Mouse (Mus musculus) liver, adult 2 months (tissue): ENCODE data around the gene Ube2d2b. TPM values are rescaled to one million over a fixed set of nuclear protein-coding genes. Genes with fewer than 3 reads are reported as not detected.

ENCODE experiments used
- DNase-seq: peaks from one replicate; pipeline ENCODE4 v3.0.0-alpha.2; 2011; ENCODE audit warnings: low read depth, low spot score; ENCODE audit errors: extremely low read depth
- H3K27ac ChIP-seq: fragments of 200-500 bp; replicated peaks from 2 replicates; pipeline ENCODE4 v1.5.1; 2012; ENCODE audit warnings: low read depth, mild to moderate bottlenecking, control low read depth, inconsistent platforms, low read length; ENCODE audit not compliant: insufficient read depth
- H3K27me3 ChIP-seq: fragments of 200-500 bp; 2 replicates; pipeline ENCODE4 v1.6.1; 2012; ENCODE audit warnings: mild to moderate bottlenecking, moderate library complexity, low read length, inconsistent platforms; ENCODE audit not compliant: control insufficient read depth, insufficient read depth
- H3K36me3 ChIP-seq: fragments of 200-500 bp; 2 replicates; pipeline ENCODE4 v1.6.1; 2012; ENCODE audit warnings: low read length, inconsistent platforms; ENCODE audit not compliant: control insufficient read depth, insufficient read depth
- H3K4me1 ChIP-seq: fragments of 200-500 bp; 2 replicates; pipeline ENCODE4 v1.6.1; 2011; ENCODE audit warnings: low read length; ENCODE audit not compliant: control insufficient read depth, insufficient read depth
- H3K4me3 ChIP-seq: fragments of 200-500 bp; 2 replicates; pipeline ENCODE4 v1.5.1; 2011; ENCODE audit warnings: low read depth, mild to moderate bottlenecking, control low read depth, low read length, moderate library complexity; ENCODE audit not compliant: insufficient read depth
- H3K79me2 ChIP-seq: fragments of 200-500 bp; 2 replicates; pipeline ENCODE4 v1.6.1; 2012; ENCODE audit warnings: inconsistent platforms, mild to moderate bottlenecking, low read length, moderate library complexity; ENCODE audit not compliant: control insufficient read depth, insufficient read depth
- H3K9ac ChIP-seq: fragments of 200-500 bp; 2 replicates; pipeline ENCODE4 v1.6.1; 2012; ENCODE audit warnings: low read depth, mild to moderate bottlenecking, control low read depth, inconsistent platforms, low read length
- CTCF ChIP-seq: fragments of 200-500 bp; IDR thresholded peaks from 2 replicates; pipeline ENCODE4 v1.5.1; 2011; ENCODE audit warnings: low read depth, low read length, control low read depth
- POLR2A ChIP-seq: fragments of 200-500 bp; IDR thresholded peaks from 2 replicates; pipeline ENCODE4 v1.6.1; 2011; ENCODE audit warnings: low read length, control low read depth; ENCODE audit not compliant: insufficient read depth; ENCODE audit errors: extremely low read depth
- WGBS: fragments of 180-500 bp; shearing (Covaris S2); methylation state at CpG from one replicate; pipeline ENCODE4 v1.1.7; 2018; 5-methylcytosine and 5-hydroxymethylcytosine counted together
- polyA plus RNA-seq: library from polyadenylated mRNA; depleted of rRNA; stranded (reverse); fragments of >200 nt; gene quantifications from 2 replicates; pipeline ENCODE4 v1.2.3, GENCODE M21; 2012
- total RNA-seq: library from RNA; depleted of rRNA; stranded (reverse); fragments of >200 nt; gene quantifications from 2 replicates; pipeline ENCODE4 v1.2.3, GENCODE M21; 2014

Ube2d2b gene
- total and polyA plus RNA-seq, 2 experiments, result not detected

- Histone ChIP-seq H3K4me3 (no peak overlapping the region), H3K4me1 (peaks cover 2% of the 10 kb centered on the region; the same call in 1 of the 2 replicates), H3K27ac (no peak overlapping the region), H3K36me3 (peaks cover 50% of the 10 kb centered on the region), H3K9ac (no peak overlapping the region), H3K79me2 (0 out of 2 replicates have a peak, but pooled peaks cover 4% of the 10 kb centered on the region), H3K27me3 (no peaks in the 10 kb centered on the region)
- WGBS, result 10% methylated on average over 3 of the region's 3 CpGs
- TF ChIP-seq POLR2A (no peak), CTCF (no peak)
- DNase-seq, result peak; percentile 86
These were observed 36.6 kb upstream of the Ube2d2b start for GRCm38 (mm10) chr5:107793258-107793657.

- peak; percentile 40 for DNase-seq
- Histone ChIP-seq H3K4me3 (no peak overlapping the region), H3K79me2 (0 out of 2 replicates have a peak, but pooled peaks cover 4% of the 10 kb centered on the region), H3K27ac (no peak overlapping the region), H3K27me3 (no peaks in the 10 kb centered on the region), H3K9ac (no peak overlapping the region), H3K4me1 (peaks cover 2% of the 10 kb centered on the region; the same call in 1 of the 2 replicates), H3K36me3 (peaks cover 53% of the 10 kb centered on the region)
- 23% methylated on average over 2 of the region's 2 CpGs for WGBS
- TF ChIP-seq POLR2A (no peak), CTCF (0 out of 2 replicates have a peak, but pooled peaks have one; percentile 6)
These were observed 36.0 kb upstream of the Ube2d2b start for GRCm38 (mm10) chr5:107793927-107794326.

- Histone ChIP-seq H3K79me2 (peaks cover 4% of the 10 kb centered on the region; the same call in 1 of the 2 replicates), H3K27me3 (no peaks in the 10 kb centered on the region), H3K27ac (no peak overlapping the region), H3K4me1 (peaks cover 2% of the 10 kb centered on the region; the same call in 1 of the 2 replicates), H3K36me3 (peaks cover 46% of the 10 kb centered on the region), H3K4me3 (no peak overlapping the region), H3K9ac (no peak overlapping the region)
- WGBS, result 92% methylated on average over 6 of the region's 6 CpGs
- DNase-seq, result no peak
- no peak for TF ChIP-seq POLR2A
- no peak for TF ChIP-seq CTCF
These were observed 31.6 kb upstream of the Ube2d2b start for GRCm38 (mm10) chr5:107798290-107798689.

GRCm38 (mm10) chr5:107801234-107801633 is 28.7 kb upstream of the Ube2d2b start:
- no peak for DNase-seq
- no peaks in the 10 kb centered on the region for H3K4me1 ChIP-seq
- no peak overlapping the region for H3K27ac ChIP-seq
- H3K27me3 ChIP-seq, result no peaks in the 10 kb centered on the region
- H3K79me2 ChIP-seq, result no peaks in the 10 kb centered on the region; the same call in 1 of the 2 replicates
- no peak overlapping the region for H3K9ac ChIP-seq
- H3K4me3 ChIP-seq, result no peak overlapping the region
- peaks cover 41% of the 10 kb centered on the region for H3K36me3 ChIP-seq
- TF ChIP-seq CTCF (no peak), POLR2A (no peak)
- WGBS, result 84% methylated on average over 2 of the region's 2 CpGs

- TF ChIP-seq POLR2A, result no peak
- TF ChIP-seq CTCF, result no peak
- Histone ChIP-seq H3K9ac (no peak overlapping the region), H3K27me3 (no peaks in the 10 kb centered on the region), H3K4me3 (no peak overlapping the region), H3K27ac (no peak overlapping the region), H3K79me2 (no peaks in the 10 kb centered on the region; the same call in 1 of the 2 replicates), H3K4me1 (no peaks in the 10 kb centered on the region), H3K36me3 (peaks cover 34% of the 10 kb centered on the region)
- no peak for DNase-seq
These were observed 27.3 kb upstream of the Ube2d2b start for GRCm38 (mm10) chr5:107802621-107803020.

DNA sequence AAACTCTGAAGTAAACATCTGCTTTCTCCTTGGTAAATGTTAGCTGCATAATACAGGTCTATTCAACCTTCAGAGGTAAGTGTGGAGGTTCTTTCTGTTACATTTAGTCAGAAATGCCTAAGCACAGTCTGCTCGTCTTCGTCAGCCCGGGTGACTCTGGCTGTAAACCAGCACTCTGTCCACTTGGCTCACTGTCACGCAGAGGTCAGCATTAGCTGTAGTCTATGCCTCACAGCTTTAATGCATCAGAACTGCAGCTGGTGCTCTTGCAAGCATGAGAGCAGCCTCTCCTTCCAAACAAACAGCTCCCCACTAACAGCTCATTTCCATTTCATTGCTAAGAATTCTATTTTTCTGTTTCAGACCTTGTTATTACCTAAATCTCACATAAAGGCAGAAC is 22.4 kb upstream of the Ube2d2b start:
- Histone ChIP-seq H3K27ac (no peak overlapping the region), H3K4me3 (no peak overlapping the region), H3K4me1 (no peaks in the 10 kb centered on the region), H3K79me2 (no peaks in the 10 kb centered on the region), H3K27me3 (no peaks in the 10 kb centered on the region), H3K36me3 (peaks cover 36% of the 10 kb centered on the region), H3K9ac (no peak overlapping the region)
- 32% methylated on average over 4 of the region's 4 CpGs for WGBS
- peak; percentile 34 for DNase-seq
- TF ChIP-seq POLR2A, result no peak
- TF ChIP-seq CTCF, result no peak
